Mouse (Mus musculus): Measurements from ENCODE around the gene Sike1. TPM values are rescaled to one million over a fixed set of nuclear protein-coding genes. Genes with fewer than 3 reads are reported as not detected.
A peak's percentile ranks its signal among the peaks of the same experiment; 100 is the strongest.

Gene Sike1
- polyA plus RNA-seq, 1 experiment from 2014 or later: 61.9 TPM

- Histone ChIP-seq H3K36me3 (ENCODE audit: control insufficient read depth, insufficient read depth, low read length) (peaks cover 31% of the 10 kb centered on the region), H3K27ac (ENCODE audit: low read length) (no peak overlapping the region)
- WGBS: 95% methylated on average over 7 of the region's 7 CpGs
Measured at GRCm38 (mm10) chr3:103001595-103001994, 6.1 kb downstream of the Sike1 start.

GRCm38 (mm10) chr3:103017350-103017749 lies 21.8 kb downstream of the Sike1 start:
- Histone ChIP-seq H3K4me3 (ENCODE audit: low read depth, low read length) (no peak overlapping the region), H3K27me3 (ENCODE audit: control insufficient read depth, insufficient read depth, low read length) (no peaks in the 10 kb centered on the region), H3K4me2 (replicated peaks; ENCODE audit: low read depth, low read length) (no peak overlapping the region), H3K36me3 (ENCODE audit: control insufficient read depth, insufficient read depth, low read length) (no peaks in the 10 kb centered on the region), H3K4me1 (ENCODE audit: control insufficient read depth, insufficient read depth, low read length) (peaks cover 2% of the 10 kb centered on the region; the same call in 1 of the 2 replicates), H3K9me3 (ENCODE audit: control insufficient read depth, low read depth, low read length) (no peaks in the 10 kb centered on the region), H3K9ac (replicated peaks; ENCODE audit: low read depth, low read length) (no peak overlapping the region), H3K27ac (ENCODE audit: low read length) (no peak overlapping the region)
- ATAC-seq (ENCODE audit: insufficient number of reproducible peaks, insufficient read depth, low FRiP score, low read depth): no peak
- 71% methylated on average over 2 of the region's 2 CpGs for WGBS

More at GRCm38 (mm10) chr3:103001595-103001994, 6.1 kb downstream of the Sike1 start:
- no peaks in the 10 kb centered on the region for H3K27me3 ChIP-seq (ENCODE audit: control insufficient read depth, insufficient read depth, low read length)
- H3K4me2 ChIP-seq (replicated peaks; ENCODE audit: low read depth, low read length): no peak overlapping the region
- H3K9ac ChIP-seq (replicated peaks; ENCODE audit: low read depth, low read length): no peak overlapping the region
- H3K4me1 ChIP-seq (ENCODE audit: control insufficient read depth, insufficient read depth, low read length): peaks cover 2% of the 10 kb centered on the region; the same call in 1 of the 2 replicates
- H3K9me3 ChIP-seq (ENCODE audit: control insufficient read depth, low read depth, low read length): no peaks in the 10 kb centered on the region
- no peak overlapping the region for H3K4me3 ChIP-seq (ENCODE audit: low read depth, low read length)
- ATAC-seq (ENCODE audit: insufficient number of reproducible peaks, insufficient read depth, low FRiP score, low read depth): no peak

- no peak for ATAC-seq (ENCODE audit: insufficient number of reproducible peaks, insufficient read depth, low FRiP score, low read depth)
- 0 out of 2 replicates have a peak overlapping the region, but pooled peaks have one; percentile 71 for H3K4me3 ChIP-seq (ENCODE audit: low read depth, low read length)
Measured at GRCm38 (mm10) chr3:103019462-103019861, 24.0 kb downstream of the Sike1 start.

GRCm38 (mm10) chr3:103020249-103020942 lies 24.9 kb downstream of the Sike1 start, which contains the start of gene Csde1:
Csde1 (plus strand) TSS chr3:103020426.
- WGBS: under 1% methylated on average over 55 of the region's 55 CpGs
- peak within 1 kb of the TSS; percentile 71 for H3K4me3 ChIP-seq (ENCODE audit: low read depth, low read length)
- H3K9ac ChIP-seq (replicated peaks; ENCODE audit: low read depth, low read length): peak within 1 kb of the TSS; percentile 95
- H3K36me3 ChIP-seq (ENCODE audit: control insufficient read depth, insufficient read depth, low read length): no peaks in the 10 kb centered on the region
- H3K9me3 ChIP-seq (ENCODE audit: control insufficient read depth, low read depth, low read length): no peaks in the 10 kb centered on the region
- peak; percentile 96 for ATAC-seq (ENCODE audit: insufficient number of reproducible peaks, insufficient read depth, low FRiP score, low read depth)
- peak within 1 kb of the TSS; percentile 96 for H3K27ac ChIP-seq (ENCODE audit: low read length)
- no peaks in the 10 kb centered on the region for H3K27me3 ChIP-seq (ENCODE audit: control insufficient read depth, insufficient read depth, low read length)
- peak within 1 kb of the TSS; percentile 82 for H3K4me2 ChIP-seq (replicated peaks; ENCODE audit: low read depth, low read length)
- peaks cover 4% of the 10 kb centered on the region; the same call in 1 of the 2 replicates for H3K4me1 ChIP-seq (ENCODE audit: control insufficient read depth, insufficient read depth, low read length)

More at GRCm38 (mm10) chr3:103019462-103019861, 24.0 kb downstream of the Sike1 start:
- peaks cover 4% of the 10 kb centered on the region; the same call in 1 of the 2 replicates for H3K4me1 ChIP-seq (ENCODE audit: control insufficient read depth, insufficient read depth, low read length)
- no peaks in the 10 kb centered on the region for H3K9me3 ChIP-seq (ENCODE audit: control insufficient read depth, low read depth, low read length)
- H3K27me3 ChIP-seq (ENCODE audit: control insufficient read depth, insufficient read depth, low read length): no peaks in the 10 kb centered on the region
- WGBS: 81% methylated on average over 2 of the region's 2 CpGs
- H3K36me3 ChIP-seq (ENCODE audit: control insufficient read depth, insufficient read depth, low read length): no peaks in the 10 kb centered on the region
- H3K9ac ChIP-seq (replicated peaks; ENCODE audit: low read depth, low read length): no peak overlapping the region
- peak overlapping the region; percentile 46; the same call in 1 of the 2 replicates for H3K4me2 ChIP-seq (replicated peaks; ENCODE audit: low read depth, low read length)
- peak overlapping the region; percentile 96; the same call in 1 of the 2 replicates for H3K27ac ChIP-seq (ENCODE audit: low read length)

- Histone ChIP-seq H3K4me1 (ENCODE audit: control insufficient read depth, insufficient read depth, low read length) (peaks cover 4% of the 10 kb centered on the region; the same call in 1 of the 2 replicates), H3K4me2 (replicated peaks; ENCODE audit: low read depth, low read length) (peak overlapping the region; percentile 82), H3K9me3 (ENCODE audit: control insufficient read depth, low read depth, low read length) (no peaks in the 10 kb centered on the region), H3K27me3 (ENCODE audit: control insufficient read depth, insufficient read depth, low read length) (no peaks in the 10 kb centered on the region), H3K27ac (ENCODE audit: low read length) (peak overlapping the region; percentile 96), H3K9ac (replicated peaks; ENCODE audit: low read depth, low read length) (peak overlapping the region; percentile 95), H3K36me3 (ENCODE audit: control insufficient read depth, insufficient read depth, low read length) (no peaks in the 10 kb centered on the region), H3K4me3 (ENCODE audit: low read depth, low read length) (peak overlapping the region; percentile 71)
- ATAC-seq (ENCODE audit: insufficient number of reproducible peaks, insufficient read depth, low FRiP score, low read depth): peak; percentile 92
- under 1% methylated on average over 32 of the region's 37 CpGs for WGBS
Measured at GRCm38 (mm10) chr3:103020943-103021638, 25.6 kb downstream of the Sike1 start.

GRCm38 (mm10) chr3:103026174-103026573 lies 30.7 kb downstream of the Sike1 start:
- no peak for ATAC-seq (ENCODE audit: insufficient number of reproducible peaks, insufficient read depth, low FRiP score, low read depth)
- Histone ChIP-seq H3K9me3 (ENCODE audit: control insufficient read depth, low read depth, low read length) (no peaks in the 10 kb centered on the region), H3K27me3 (ENCODE audit: control insufficient read depth, insufficient read depth, low read length) (no peaks in the 10 kb centered on the region), H3K27ac (ENCODE audit: low read length) (no peak overlapping the region), H3K4me1 (ENCODE audit: control insufficient read depth, insufficient read depth, low read length) (peaks cover 4% of the 10 kb centered on the region; the same call in 1 of the 2 replicates), H3K36me3 (ENCODE audit: control insufficient read depth, insufficient read depth, low read length) (peaks cover 24% of the 10 kb centered on the region), H3K4me3 (ENCODE audit: low read depth, low read length) (no peak overlapping the region), H3K4me2 (replicated peaks; ENCODE audit: low read depth, low read length) (no peak overlapping the region), H3K9ac (replicated peaks; ENCODE audit: low read depth, low read length) (no peak overlapping the region)
- 100% methylated on average over 1 of the region's 1 CpGs for WGBS

GRCm38 (mm10) chr3:103040285-103040684 lies 44.8 kb downstream of the Sike1 start:
- no peaks in the 10 kb centered on the region for H3K4me1 ChIP-seq (ENCODE audit: control insufficient read depth, insufficient read depth, low read length)
- no peak for ATAC-seq (ENCODE audit: insufficient number of reproducible peaks, insufficient read depth, low FRiP score, low read depth)
- no peaks in the 10 kb centered on the region for H3K27me3 ChIP-seq (ENCODE audit: control insufficient read depth, insufficient read depth, low read length)
- no peak overlapping the region for H3K4me2 ChIP-seq (replicated peaks; ENCODE audit: low read depth, low read length)
- H3K9ac ChIP-seq (replicated peaks; ENCODE audit: low read depth, low read length): no peak overlapping the region
- no peaks in the 10 kb centered on the region for H3K9me3 ChIP-seq (ENCODE audit: control insufficient read depth, low read depth, low read length)
- H3K36me3 ChIP-seq (ENCODE audit: control insufficient read depth, insufficient read depth, low read length): peaks cover 62% of the 10 kb centered on the region
- 91% methylated on average over 6 of the region's 6 CpGs for WGBS
- no peak overlapping the region for H3K27ac ChIP-seq (ENCODE audit: low read length)
- H3K4me3 ChIP-seq (ENCODE audit: low read depth, low read length): no peak overlapping the region

GRCm38 (mm10) chr3:103040861-103041379 lies 45.4 kb downstream of the Sike1 start:
- Histone ChIP-seq H3K9ac (replicated peaks; ENCODE audit: low read depth, low read length) (no peak overlapping the region), H3K36me3 (ENCODE audit: control insufficient read depth, insufficient read depth, low read length) (peaks cover 68% of the 10 kb centered on the region), H3K4me2 (replicated peaks; ENCODE audit: low read depth, low read length) (no peak overlapping the region), H3K4me1 (ENCODE audit: control insufficient read depth, insufficient read depth, low read length) (no peaks in the 10 kb centered on the region), H3K27me3 (ENCODE audit: control insufficient read depth, insufficient read depth, low read length) (no peaks in the 10 kb centered on the region), H3K27ac (ENCODE audit: low read length) (no peak overlapping the region), H3K4me3 (ENCODE audit: low read depth, low read length) (no peak overlapping the region), H3K9me3 (ENCODE audit: control insufficient read depth, low read depth, low read length) (no peaks in the 10 kb centered on the region)
- WGBS: 73% methylated on average over 1 of the region's 1 CpGs
- no peak for ATAC-seq (ENCODE audit: insufficient number of reproducible peaks, insufficient read depth, low FRiP score, low read depth)

All from stomach, embryonic 14.5 days (tissue).